Mouse (Mus musculus) lung, adult 18-20 months (tissue): ENCODE measurements around the gene Tgfb1i1.

Experiments used
- DNase-seq, 2 experiments: peaks; one replicate each; pipeline ENCODE4 v3.0.0; 2022; ENCODE audit warnings: mixed read lengths in 2 of 2

The Tgfb1i1 gene

GRCm38 (mm10) chr7:128246496-128247391, at the start of gene Tgfb1i1:
Tgfb1i1 (plus strand) TSS chr7:128246812.
- peak; percentile 67 to 81 for DNase-seq

- DNase-seq = no peak
Measured at GRCm38 (mm10) chr7:128201607-128202006, 45.0 kb upstream of the Tgfb1i1 start.

DNA sequence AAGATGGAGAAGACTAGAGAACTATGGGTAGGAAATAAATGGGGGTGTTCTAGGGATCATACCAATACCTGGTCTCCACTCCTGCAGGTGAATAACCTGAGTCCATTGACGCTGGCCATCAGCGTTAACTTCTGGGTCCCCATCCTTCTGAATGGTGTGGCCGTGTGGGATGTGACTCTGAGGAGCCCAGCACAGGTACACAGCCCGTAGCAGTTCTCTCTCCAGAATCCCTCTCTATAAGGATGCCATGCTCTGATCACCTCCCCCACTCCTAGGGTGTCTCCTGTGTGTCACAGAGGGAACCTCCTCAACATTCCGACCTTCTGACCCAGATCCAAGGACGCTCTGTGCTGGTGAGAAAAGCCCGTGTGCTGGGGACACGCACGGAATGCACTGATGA, 43.5 kb upstream of the Tgfb1i1 start:
- DNase-seq = no peak

DNA sequence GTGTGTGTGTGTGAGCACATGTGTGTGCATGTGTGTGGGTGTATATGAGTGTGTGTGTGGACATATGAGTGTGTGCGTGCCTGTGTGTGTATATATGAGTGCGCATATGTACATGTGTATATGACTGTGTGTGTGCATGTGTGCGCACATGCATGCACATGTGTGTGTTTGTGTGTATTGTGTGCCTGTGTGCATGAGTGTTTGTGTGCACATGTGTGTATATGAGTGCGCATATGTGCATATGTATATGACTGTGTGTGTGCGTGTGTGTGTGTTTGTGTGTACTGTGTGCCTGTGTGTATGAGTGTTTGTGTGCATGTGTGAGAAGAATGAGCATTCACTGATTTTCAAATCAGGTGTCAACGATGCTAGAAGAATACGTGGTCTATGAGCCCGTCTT, 42.4 kb upstream of the Tgfb1i1 start:
- DNase-seq = no peak

- no peak for DNase-seq
Measured at GRCm38 (mm10) chr7:128205695-128206094, 40.9 kb upstream of the Tgfb1i1 start.

- peak; percentile 38 to 53 for DNase-seq
Measured at GRCm38 (mm10) chr7:128206152-128206551, 40.5 kb upstream of the Tgfb1i1 start, which contains the start of gene Cox6a2. Cox6a2 (minus strand) TSS chr7:128206387.

GRCm38 (mm10) chr7:128208187-128208586, 38.4 kb upstream of the Tgfb1i1 start:
- DNase-seq = peak; percentile 32 to 60

DNA sequence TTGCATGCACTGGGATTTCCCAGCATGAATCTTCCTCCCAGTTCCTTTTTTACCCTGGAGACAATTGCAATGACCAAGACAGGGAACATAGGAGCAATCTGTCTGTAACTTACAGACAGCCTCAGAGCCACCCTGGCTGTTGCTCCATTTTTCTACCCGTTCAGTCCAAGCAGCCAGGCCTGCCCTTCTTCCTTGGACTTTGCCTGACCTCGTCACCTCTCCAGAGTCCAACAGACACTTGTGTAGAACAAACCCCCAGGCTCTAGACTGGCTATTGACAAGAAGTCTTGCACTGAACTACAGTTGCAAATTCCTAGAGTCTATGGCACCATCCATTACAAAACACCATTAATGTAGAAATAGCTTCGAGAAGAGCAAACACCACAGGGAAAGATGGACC, 36.8 kb upstream of the Tgfb1i1 start:
- DNase-seq = no peak

DNA sequence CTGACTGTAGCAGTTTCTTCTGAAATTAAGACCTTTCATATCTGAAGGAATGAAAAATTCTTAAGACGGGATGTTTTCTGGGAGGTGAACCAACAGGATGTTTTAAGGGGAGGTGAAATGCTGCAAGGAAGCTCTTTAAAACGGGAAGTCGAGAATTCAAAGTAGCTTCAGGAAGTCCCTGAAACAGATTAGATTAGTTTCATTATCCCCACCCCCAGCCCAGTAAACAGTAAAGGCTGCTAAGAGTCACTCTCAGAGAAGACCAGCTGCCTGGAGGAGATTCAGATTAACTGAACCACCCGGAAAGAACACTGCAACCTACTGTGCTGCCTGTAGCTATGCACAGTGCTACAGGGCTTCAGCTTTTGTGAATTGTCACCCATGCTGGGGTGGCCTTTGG, 26.7 kb upstream of the Tgfb1i1 start:
- DNase-seq = no peak

- DNase-seq = no peak
Measured at GRCm38 (mm10) chr7:128220936-128221335, 25.7 kb upstream of the Tgfb1i1 start.

- DNase-seq = no peak
Measured at GRCm38 (mm10) chr7:128231741-128232140, 14.9 kb upstream of the Tgfb1i1 start.

DNA sequence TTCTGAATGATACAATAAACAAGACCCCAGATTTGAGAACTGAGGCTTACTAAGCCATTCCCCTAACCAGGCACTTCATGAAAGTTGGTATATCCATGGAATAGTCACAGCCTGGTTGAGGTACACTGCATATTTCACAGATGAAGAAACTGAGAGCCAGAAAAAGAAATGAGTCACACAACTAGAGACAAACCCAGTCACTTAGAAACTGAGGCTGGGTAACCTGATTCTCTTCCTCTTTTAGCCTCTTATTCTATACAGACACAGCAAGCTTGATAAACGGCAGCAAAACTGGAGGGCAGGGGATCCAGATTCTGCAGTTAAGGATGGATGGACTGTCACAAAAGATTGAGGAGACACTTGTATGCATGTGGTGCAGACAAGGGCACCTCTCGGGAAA, 11.8 kb upstream of the Tgfb1i1 start:
- no peak for DNase-seq

GRCm38 (mm10) chr7:128235481-128235880, 11.1 kb upstream of the Tgfb1i1 start:
- DNase-seq = no peak

DNA sequence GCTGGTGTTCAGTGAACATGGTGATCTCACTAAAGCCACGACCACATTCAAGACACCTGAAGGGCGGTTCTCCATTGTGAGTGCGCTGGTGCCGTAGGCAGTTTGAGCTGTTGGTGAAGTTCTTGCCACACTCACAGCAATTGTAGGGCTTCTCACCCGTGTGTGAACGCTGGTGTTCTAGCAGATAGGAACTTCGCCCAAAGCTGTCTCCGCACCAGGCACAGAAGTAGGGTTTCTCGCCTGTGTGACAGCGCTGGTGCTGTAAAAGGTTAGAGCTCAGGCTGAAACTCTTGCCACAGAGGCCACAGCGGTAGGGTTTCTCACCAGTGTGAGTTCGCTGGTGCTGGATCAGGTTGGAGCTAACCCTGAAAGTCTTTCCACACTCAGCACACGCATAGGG, 10.2 kb upstream of the Tgfb1i1 start:
- DNase-seq = no peak

GRCm38 (mm10) chr7:128236856-128237592, 9.6 kb upstream of the Tgfb1i1 start, which contains the start of gene Armc5:
Armc5 (plus strand) TSS chr7:128237342.
- DNase-seq = peak; percentile 83 to 86

DNA sequence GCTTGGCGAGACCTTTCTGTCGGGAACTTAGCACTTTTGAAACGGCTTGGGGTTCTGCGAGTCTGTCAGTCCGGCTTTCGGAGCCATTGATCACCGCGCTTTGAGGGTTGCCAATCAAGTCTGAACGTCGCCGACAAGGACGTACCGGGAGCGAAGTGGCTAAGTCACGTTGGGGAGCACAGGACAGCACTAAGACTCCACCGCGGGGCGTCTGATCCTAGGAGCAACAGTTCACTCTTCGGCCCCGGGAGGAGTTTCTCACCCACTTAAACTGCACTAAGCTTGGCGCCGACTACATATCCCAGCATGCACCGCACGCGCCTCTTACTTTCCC, 9.1 kb upstream of the Tgfb1i1 start:
- no peak for DNase-seq

DNA sequence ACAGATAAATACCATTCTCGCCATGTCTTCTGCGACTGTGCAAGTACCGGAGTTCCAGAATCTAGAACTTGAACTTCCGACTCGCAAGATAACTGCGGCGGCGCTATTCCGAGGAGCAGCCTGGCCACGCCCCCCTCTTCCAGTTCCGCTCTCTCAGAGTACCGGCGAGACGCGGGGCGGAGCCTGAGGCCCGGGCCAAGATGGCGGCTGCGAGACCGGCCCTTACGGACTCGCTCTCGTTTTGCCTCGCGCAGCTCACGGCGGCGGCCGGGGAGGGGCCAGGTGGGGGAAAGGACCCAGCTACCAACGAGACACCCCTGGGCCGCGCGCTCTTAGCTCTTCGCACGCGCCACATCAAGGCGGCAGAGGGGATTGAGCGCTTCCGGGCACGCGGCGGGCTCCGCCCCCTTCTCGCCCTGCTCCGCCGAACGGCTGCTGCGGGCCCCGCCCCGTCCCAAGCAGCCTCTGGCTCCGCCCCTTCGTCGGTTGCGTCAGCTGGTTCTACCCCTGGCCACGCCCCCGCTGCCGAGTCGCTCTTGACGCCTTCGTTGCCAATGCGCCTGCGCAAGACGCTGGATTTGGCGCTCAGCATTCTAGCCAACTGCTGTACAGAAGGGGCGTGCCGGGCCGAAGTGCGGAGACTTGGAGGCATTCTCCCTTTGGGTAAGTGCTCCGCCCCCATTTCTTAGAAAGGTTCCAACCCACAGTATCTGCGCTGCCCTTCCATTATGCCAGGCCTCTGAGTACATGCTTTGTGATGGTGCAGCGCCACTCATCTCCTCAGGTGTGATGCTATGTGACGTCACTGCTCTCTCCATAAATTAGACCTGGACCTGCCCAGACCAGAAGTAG, 8.5 kb upstream of the Tgfb1i1 start, which contains the start of gene 9130023H24Rik:
Gene 9130023H24Rik, minus strand, starts transcription at position 105 of the 852 bp plus-strand sequence.
- peak; percentile 99 to 100 for DNase-seq

GRCm38 (mm10) chr7:128238991-128239390, 7.6 kb upstream of the Tgfb1i1 start:
- DNase-seq = peak; percentile 51 to 66

- no peak for DNase-seq
Measured at GRCm38 (mm10) chr7:128240131-128240784, 6.4 kb upstream of the Tgfb1i1 start.

- no peak for DNase-seq
Measured at GRCm38 (mm10) chr7:128242331-128242730, 4.3 kb upstream of the Tgfb1i1 start.

GRCm38 (mm10) chr7:128243921-128244320, 2.7 kb upstream of the Tgfb1i1 start:
- DNase-seq = peak; percentile 28 to 39

DNA sequence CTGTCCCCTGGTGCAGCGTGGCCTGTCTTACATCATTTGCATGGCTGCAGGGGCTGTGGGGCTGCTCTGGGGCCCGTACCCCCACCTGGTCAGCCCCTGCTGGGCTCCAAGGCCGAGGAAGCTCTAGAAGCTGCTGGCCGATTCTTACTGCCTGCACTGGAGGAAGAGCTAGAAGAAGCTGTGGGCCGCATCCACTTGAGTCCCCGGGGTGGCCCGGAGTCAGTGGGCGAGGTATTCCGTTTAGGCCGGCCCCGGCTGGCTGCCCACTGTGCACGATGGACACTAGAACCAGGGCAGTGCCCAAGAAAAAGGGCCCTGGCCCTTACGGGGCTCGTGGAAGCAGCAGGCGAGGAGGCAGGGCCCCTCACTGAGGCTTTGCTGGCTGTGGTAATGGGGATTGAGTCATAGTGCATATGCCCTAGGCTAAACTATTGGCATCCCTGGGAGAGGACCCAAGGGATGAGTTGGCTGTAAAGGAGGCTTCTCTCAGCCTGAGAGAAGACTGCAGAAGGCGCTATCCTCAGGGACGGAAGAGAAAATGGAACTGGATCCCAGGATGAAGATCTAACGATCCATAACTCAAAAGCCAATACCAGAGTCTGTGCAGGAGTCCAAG, 2.1 kb upstream of the Tgfb1i1 start:
- DNase-seq = no peak
